Mouse (Mus musculus) midbrain, embryonic 14.5 days (tissue): ENCODE measurements around the gene Nkx1-2. TPM values are rescaled to one million over a fixed set of nuclear protein-coding genes. Genes with fewer than 3 reads are reported as not detected.

ENCODE experiments used
- ATAC-seq: fragments of 200-750 bp; cut with Nextera tagmentation; 2 replicates; pipeline ENCODE4 v1.8.0; 2017; ENCODE audit warnings: moderate number of reproducible peaks, moderate library complexity; ENCODE audit not compliant: low FRiP score, low TSS enrichment
- DNase-seq: peaks from one replicate; pipeline ENCODE4 v3.0.0-alpha.2; 2015
- H3K27ac ChIP-seq: fragments of 300-500 bp; sonication (generic); replicated peaks from 2 replicates; pipeline ENCODE4 v1.5.1; 2014; ENCODE audit warnings: mild to moderate bottlenecking, low read depth, low read length, moderate library complexity
- H3K27me3 ChIP-seq: fragments of 300-500 bp; sonication (generic); 2 replicates; pipeline ENCODE4 v1.6.1; 2014; ENCODE audit warnings: low read length, control low read depth, mixed read lengths; ENCODE audit not compliant: control insufficient read depth, insufficient read depth
- H3K36me3 ChIP-seq: fragments of 300-500 bp; sonication (generic); 2 replicates; pipeline ENCODE4 v1.6.1; 2014; ENCODE audit warnings: low read length, control low read depth; ENCODE audit not compliant: control insufficient read depth, insufficient read depth
- H3K4me1 ChIP-seq: fragments of 300-500 bp; sonication (generic); 2 replicates; pipeline ENCODE4 v1.6.1; 2014; ENCODE audit warnings: mild to moderate bottlenecking, antibody characterized with exemption, low read length, control low read depth; ENCODE audit not compliant: control insufficient read depth, insufficient read depth
- H3K4me2 ChIP-seq: fragments of 300-500 bp; sonication (generic); 2 replicates; pipeline ENCODE4 v1.6.1; 2014; ENCODE audit warnings: mild to moderate bottlenecking, low read length, moderate library complexity
- H3K4me3 ChIP-seq: fragments of 300-500 bp; sonication (generic); replicated peaks from 2 replicates; pipeline ENCODE4 v1.5.1; 2014; ENCODE audit warnings: low read depth, low read length
- H3K9ac ChIP-seq: fragments of 300-500 bp; sonication (generic); replicated peaks from 2 replicates; pipeline ENCODE4 v1.6.1; 2014; ENCODE audit warnings: mild to moderate bottlenecking, low read length, moderate library complexity
- H3K9me3 ChIP-seq: fragments of 300-500 bp; sonication (generic); 2 replicates; pipeline ENCODE4 v1.6.1; 2016; ENCODE audit warnings: low read length, control low read depth, mixed read lengths; ENCODE audit not compliant: control insufficient read depth
- WGBS: fragments of 180-500 bp; shearing (Covaris S2); extraction: QIAGEN DNeasy Blood & Tissue Kit; methylation state at CpG from one replicate; pipeline ENCODE4 v1.1.7; 2014; 5-methylcytosine and 5-hydroxymethylcytosine counted together
- polyA plus RNA-seq: library from polyadenylated mRNA; unstranded; fragments of >200 nt; fragmentation: Nextera tagmentation; extraction: Ambion mirVana; gene quantifications from 2 replicates; pipeline ENCODE4 v1.2.1, GENCODE M21; 2014

Gene Nkx1-2
- polyA plus RNA-seq, 1 experiment from 2014 or later, result 0.74 TPM

DNA sequence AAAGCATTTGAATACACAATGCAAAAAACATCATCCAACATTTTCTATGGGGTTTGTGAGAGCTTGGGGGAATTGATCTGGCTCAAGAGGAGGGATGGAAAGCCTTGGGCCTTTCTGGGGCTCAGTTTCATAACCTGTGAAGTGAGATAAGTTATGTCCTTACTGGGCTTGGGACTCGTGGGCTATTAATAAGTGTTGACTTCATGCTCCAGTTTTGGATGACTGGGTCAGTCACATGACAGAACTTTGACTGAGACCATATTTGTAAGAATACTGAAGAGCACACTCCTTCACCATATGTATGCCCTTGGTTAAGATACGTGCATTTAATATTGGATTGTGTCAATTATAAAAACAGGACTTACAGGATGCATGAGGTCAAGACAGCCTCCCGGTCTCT, 28.0 kb upstream of the Nkx1-2 start:
- Histone ChIP-seq H3K4me2 (no peak overlapping the region), H3K4me1 (no peaks in the 10 kb centered on the region), H3K27me3 (no peaks in the 10 kb centered on the region), H3K27ac (no peak overlapping the region), H3K9me3 (no peaks in the 10 kb centered on the region), H3K4me3 (no peak overlapping the region), H3K9ac (no peak overlapping the region), H3K36me3 (no peaks in the 10 kb centered on the region)
- no peak for ATAC-seq
- WGBS, result 90% methylated on average over 3 of the region's 3 CpGs
- DNase-seq, result no peak

DNA sequence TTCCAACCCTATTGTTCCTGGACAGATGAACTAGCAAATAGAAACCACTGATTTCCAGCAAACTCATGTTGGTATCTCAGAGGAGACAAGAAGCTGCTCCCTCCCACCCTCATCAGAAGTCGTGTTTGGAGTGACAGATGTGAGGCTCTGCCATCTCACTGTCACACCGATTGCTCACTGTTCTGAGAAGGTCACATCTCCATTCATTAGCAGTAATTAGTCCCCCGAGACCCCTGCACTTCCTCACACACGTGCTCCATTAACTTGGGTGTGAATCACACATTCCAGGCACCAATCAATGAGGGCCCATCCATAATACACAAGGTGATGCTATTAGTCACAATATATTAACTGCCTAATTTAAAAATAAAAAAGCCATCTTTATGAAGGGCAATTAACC, 26.7 kb upstream of the Nkx1-2 start:
- H3K27me3 ChIP-seq, result no peaks in the 10 kb centered on the region
- no peak overlapping the region for H3K4me3 ChIP-seq

DNA sequence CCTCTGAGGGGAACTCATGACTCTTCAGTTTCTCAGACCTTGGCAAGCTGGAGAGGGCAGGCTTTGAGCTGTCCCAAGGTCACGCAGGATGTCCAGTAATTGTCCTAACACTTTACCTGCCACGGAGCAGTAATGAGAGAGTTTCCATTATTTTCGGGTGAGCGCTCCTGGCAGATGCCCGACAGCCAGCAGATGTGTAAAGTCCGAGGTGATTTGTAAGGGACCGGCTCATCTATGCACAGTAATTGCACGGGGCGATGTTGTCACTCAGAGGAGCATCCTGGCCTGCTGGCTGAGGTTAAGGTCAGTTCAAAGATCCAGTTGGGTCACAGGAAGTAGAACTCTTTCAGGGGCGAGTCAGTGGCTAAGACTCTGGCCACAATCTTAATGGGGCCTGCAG, 24.7 kb upstream of the Nkx1-2 start:
- WGBS, result 84% methylated on average over 10 of the region's 10 CpGs
- ATAC-seq, result no peak
- Histone ChIP-seq H3K9ac (no peak overlapping the region), H3K4me2 (no peak overlapping the region), H3K27ac (no peak overlapping the region), H3K4me3 (no peak overlapping the region), H3K9me3 (no peaks in the 10 kb centered on the region), H3K36me3 (no peaks in the 10 kb centered on the region), H3K27me3 (no peaks in the 10 kb centered on the region), H3K4me1 (no peaks in the 10 kb centered on the region)
- no peak for DNase-seq

More for the DNA sequence above, 26.7 kb upstream of the Nkx1-2 start:
- H3K9ac ChIP-seq, result no peak overlapping the region
- H3K4me1 ChIP-seq, result no peaks in the 10 kb centered on the region
- no peak overlapping the region for H3K4me2 ChIP-seq
- ATAC-seq (no peak), DNase-seq (peak; percentile 23)
- no peaks in the 10 kb centered on the region for H3K9me3 ChIP-seq
- no peak overlapping the region for H3K27ac ChIP-seq
- no peaks in the 10 kb centered on the region for H3K36me3 ChIP-seq
- WGBS, result 53% methylated on average over 4 of the region's 4 CpGs

DNA sequence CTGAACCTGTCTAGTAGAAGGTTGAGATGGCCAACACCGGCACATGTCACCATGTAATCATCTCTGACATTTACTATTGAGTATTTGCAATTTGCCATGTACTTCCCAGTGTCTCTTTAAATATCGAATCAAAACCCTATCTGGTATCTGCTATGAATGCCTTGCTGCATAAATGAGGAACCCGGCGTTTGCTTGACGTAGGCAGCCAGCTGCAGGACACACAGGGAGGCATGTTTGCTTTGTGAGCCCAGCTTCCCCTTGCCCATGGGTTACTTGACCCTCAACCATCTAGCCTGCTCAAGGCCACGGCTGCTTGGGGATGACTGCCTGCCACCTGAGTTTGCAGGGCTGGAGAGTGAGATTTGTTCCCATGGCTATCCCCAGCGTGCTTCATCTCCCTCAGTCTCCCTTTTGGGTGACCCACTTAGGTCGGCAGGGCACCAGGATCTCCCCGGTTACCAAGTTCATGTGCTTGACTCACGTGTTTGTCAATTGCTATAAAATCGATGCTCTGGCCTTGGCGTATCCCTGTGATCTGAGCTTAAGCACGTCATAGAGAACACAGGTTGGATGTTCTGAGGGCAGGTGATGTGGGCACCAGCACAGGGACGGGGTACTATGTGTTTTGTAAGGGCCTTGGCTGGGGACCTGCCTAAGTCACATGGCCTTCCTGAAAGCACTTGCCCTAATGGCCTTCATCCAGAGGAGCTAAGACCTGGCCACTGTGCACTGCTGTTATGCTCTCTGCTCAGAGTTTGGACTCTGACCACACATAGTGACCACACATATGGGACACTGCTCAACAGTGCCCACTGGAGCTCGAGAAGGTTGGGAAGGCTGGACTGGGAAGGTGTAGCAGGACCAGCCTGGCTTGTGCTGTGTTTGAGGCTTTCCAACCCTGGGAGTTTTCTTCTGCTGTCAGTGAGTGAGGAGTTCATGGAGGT, 20.8 kb upstream of the Nkx1-2 start:
- H3K9ac ChIP-seq, result no peak overlapping the region
- no peak for ATAC-seq
- H3K4me2 ChIP-seq, result no peak overlapping the region
- no peaks in the 10 kb centered on the region for H3K9me3 ChIP-seq
- H3K27ac ChIP-seq, result no peak overlapping the region
- H3K4me1 ChIP-seq, result no peaks in the 10 kb centered on the region
- H3K27me3 ChIP-seq, result no peaks in the 10 kb centered on the region
- H3K36me3 ChIP-seq, result no peaks in the 10 kb centered on the region
- H3K4me3 ChIP-seq, result no peak overlapping the region
- DNase-seq, result no peak
- WGBS, result 86% methylated on average over 15 of the region's 15 CpGs

DNA sequence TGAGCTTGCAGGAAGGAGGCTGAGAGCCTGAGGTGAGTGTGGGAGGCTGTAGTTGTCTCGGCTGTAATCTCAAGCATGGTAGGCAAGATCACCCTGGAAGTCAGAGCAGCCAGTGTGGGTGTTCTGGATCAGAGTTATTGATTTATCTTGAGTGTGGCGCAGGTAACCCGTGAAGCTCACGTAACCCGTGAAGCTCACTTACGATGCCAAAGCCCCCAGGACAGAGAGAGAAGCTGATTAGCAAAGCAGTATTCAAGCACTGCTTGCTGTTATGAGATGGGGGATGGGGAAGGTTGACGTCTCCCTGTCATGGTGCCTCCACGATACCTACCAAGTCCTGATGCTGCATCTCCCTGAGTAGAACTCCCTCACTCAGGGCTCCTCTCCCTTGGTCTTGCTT, 20.1 kb upstream of the Nkx1-2 start:
- no peaks in the 10 kb centered on the region for H3K27me3 ChIP-seq
- ATAC-seq (no peak), DNase-seq (no peak)
- no peaks in the 10 kb centered on the region for H3K4me1 ChIP-seq
- no peak overlapping the region for H3K4me2 ChIP-seq
- H3K9me3 ChIP-seq, result no peaks in the 10 kb centered on the region
- H3K36me3 ChIP-seq, result no peaks in the 10 kb centered on the region
- H3K27ac ChIP-seq, result no peak overlapping the region
- 84% methylated on average over 8 of the region's 8 CpGs for WGBS
- no peak overlapping the region for H3K9ac ChIP-seq
- H3K4me3 ChIP-seq, result no peak overlapping the region

DNA sequence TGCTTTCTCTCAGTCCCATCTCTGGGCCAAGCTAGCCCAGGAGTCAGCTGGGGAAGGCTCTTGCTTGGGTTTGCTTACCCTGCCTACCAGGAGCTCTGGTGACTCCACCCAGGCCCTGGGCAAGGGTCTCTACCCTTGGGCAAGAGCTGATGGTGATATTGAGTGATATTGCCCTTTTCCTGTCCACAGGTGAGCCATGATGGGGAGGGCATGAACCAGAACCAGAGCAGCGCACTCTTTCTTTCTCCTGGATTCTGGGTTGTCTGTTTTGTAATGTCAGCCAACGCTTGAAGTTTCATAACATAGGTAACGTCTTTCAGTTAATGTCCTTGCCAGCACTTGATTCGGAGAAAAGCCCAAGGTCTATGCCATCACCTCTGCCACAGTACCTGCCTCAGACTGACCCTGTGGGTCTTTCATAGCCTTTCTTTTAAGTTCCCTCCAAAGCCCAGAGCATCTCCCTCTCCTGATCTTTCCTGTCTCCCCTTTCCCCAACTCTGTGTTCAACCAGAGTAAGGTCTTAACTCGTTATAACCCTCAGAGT, 17.7 kb upstream of the Nkx1-2 start:
- no peak overlapping the region for H3K4me3 ChIP-seq
- ATAC-seq (no peak), DNase-seq (no peak)
- H3K9ac ChIP-seq, result no peak overlapping the region
- no peaks in the 10 kb centered on the region for H3K4me1 ChIP-seq
- no peaks in the 10 kb centered on the region for H3K27me3 ChIP-seq
- WGBS, result 88% methylated on average over 5 of the region's 5 CpGs
- no peak overlapping the region for H3K4me2 ChIP-seq
- H3K27ac ChIP-seq, result no peak overlapping the region
- H3K36me3 ChIP-seq, result no peaks in the 10 kb centered on the region
- H3K9me3 ChIP-seq, result no peaks in the 10 kb centered on the region

DNA sequence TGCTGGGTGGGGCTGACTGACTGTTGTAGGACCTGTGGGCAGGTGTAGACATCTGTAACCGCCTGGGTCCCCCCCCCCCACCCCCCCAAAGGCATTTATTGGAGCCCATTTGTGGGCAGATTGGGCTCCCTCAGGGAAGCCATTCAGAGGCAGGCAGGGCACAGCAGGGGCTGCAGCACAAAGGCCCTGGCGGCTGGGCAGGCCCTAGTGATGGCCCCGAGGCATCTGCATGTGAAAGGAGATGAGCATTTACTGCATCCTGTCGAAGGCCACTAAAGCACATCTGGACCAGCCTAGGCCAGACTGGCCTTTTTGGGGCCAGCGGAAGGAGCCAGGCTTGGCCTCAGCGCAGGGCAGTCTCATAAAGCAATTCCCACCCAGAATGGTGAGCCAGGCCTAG, 17.0 kb upstream of the Nkx1-2 start:
- ATAC-seq, result no peak
- H3K27ac ChIP-seq, result no peak overlapping the region
- no peak overlapping the region for H3K9ac ChIP-seq
- no peak for DNase-seq
- H3K36me3 ChIP-seq, result no peaks in the 10 kb centered on the region
- no peak overlapping the region for H3K4me3 ChIP-seq
- H3K4me2 ChIP-seq, result no peak overlapping the region
- H3K4me1 ChIP-seq, result no peaks in the 10 kb centered on the region
- H3K27me3 ChIP-seq, result no peaks in the 10 kb centered on the region
- 10% methylated on average over 6 of the region's 6 CpGs for WGBS
- no peaks in the 10 kb centered on the region for H3K9me3 ChIP-seq

DNA sequence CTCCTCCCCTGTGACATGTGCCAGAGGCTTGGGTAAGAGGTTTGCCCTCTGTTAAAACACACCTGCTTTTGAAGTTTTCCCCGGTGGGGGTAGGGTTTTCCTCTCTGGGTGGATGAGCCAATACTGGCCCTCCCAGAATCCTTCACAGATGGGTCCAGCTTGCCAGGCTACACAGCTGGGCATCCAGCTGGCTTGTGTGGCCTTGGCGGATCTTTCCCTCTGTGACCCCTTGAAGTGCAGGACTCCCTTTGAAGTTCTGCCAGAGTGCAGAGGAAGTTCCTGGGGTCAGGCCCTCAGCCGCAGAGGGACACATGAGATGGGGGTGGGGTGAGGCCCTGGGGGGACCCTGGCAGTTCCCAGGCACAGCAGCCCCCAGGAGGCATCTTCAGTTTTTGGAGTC, 15.9 kb upstream of the Nkx1-2 start:
- 24% methylated on average over 3 of the region's 3 CpGs for WGBS
- H3K9ac ChIP-seq, result no peak overlapping the region
- no peak overlapping the region for H3K27ac ChIP-seq
- H3K4me2 ChIP-seq, result no peak overlapping the region
- no peaks in the 10 kb centered on the region for H3K27me3 ChIP-seq
- ATAC-seq (no peak), DNase-seq (no peak)
- no peak overlapping the region for H3K4me3 ChIP-seq
- H3K36me3 ChIP-seq, result no peaks in the 10 kb centered on the region
- no peaks in the 10 kb centered on the region for H3K9me3 ChIP-seq
- H3K4me1 ChIP-seq, result 0 out of 2 replicates have a peak, but pooled peaks cover under 1% of the 10 kb centered on the region

DNA sequence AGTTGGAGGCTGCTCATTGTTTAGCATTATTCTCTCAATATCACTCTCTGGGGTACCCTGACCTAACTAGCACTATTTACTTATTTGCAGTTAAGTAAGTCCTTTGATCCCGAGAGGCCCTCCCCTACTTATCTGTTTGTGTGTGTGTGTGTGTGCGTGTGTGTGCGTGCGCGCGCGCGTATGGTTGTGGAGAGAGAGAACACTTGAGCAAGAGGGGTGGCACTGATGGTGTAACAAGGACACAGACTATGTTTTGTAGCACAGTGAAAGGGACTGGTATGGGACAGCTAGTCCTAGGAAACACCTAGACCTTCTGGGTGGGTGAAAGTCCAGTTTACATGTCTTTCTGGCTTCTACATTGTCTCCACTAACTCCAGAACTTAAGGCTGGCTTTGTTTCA, 12.1 kb upstream of the Nkx1-2 start:
- Histone ChIP-seq H3K27ac (no peak overlapping the region), H3K4me1 (peaks cover 4% of the 10 kb centered on the region; the same call in 1 of the 2 replicates), H3K4me3 (no peak overlapping the region), H3K27me3 (no peaks in the 10 kb centered on the region; the same call in 1 of the 2 replicates), H3K36me3 (no peaks in the 10 kb centered on the region), H3K9ac (no peak overlapping the region), H3K4me2 (no peak overlapping the region), H3K9me3 (no peaks in the 10 kb centered on the region)
- ATAC-seq (no peak), DNase-seq (no peak)
- WGBS, result 97% methylated on average over 8 of the region's 8 CpGs
